Mouse (Mus musculus): ENCODE results near the gene Skint9.
"Not testable (repeated sequence)": the region's sequence is repeated elsewhere in the genome, so short reads cannot be mapped to it uniquely, and the experiment has no call there.

The Skint9 gene

GRCm38 (mm10) chr4:112433885-112434284 lies at the start of gene Skint9:
Gene Skint9, minus strand, starts transcription at chr4:112433985.
- DNase-seq (ENCODE audit: low spot score in 2 of 2), result no peak

- DNase-seq (ENCODE audit: low spot score in 2 of 2), result no peak
Observed at GRCm38 (mm10) chr4:112432685-112433084, 1.1 kb downstream of the Skint9 start.

GRCm38 (mm10) chr4:112432223-112432622 lies 1.6 kb downstream of the Skint9 start:
- DNase-seq (ENCODE audit: low spot score in 2 of 2), result no peak

- DNase-seq (ENCODE audit: low spot score in 2 of 2), result not testable (repeated sequence)
Observed at GRCm38 (mm10) chr4:112349111-112349510, 84.7 kb downstream of the Skint9 start.

Measured in spleen, postnatal 36 days (tissue).